Mouse (Mus musculus): ENCODE data around the gene Tmsb4x. TPM values are rescaled to one million over a fixed set of nuclear protein-coding genes. Genes with fewer than 3 reads are reported as not detected.

The Tmsb4x gene
- polyA plus RNA-seq, 2 experiments: 1,445 to 2,721 TPM

GRCm38 (mm10) chrX:167182411-167182810, 26.7 kb downstream of the Tmsb4x start:
- 96% methylated on average over 5 of the region's 5 CpGs for WGBS
- H3K4me3 ChIP-seq (replicated peaks; ENCODE audit: low read length): no peak overlapping the region
- no peak for TF ChIP-seq POLR2A (IDR thresholded peaks at IDR 0.05; ENCODE audit: borderline replicate concordance, extremely low read depth, insufficient read depth, insufficient read length)

GRCm38 (mm10) chrX:167179961-167180642, 29.0 kb downstream of the Tmsb4x start:
- H3K9me3 ChIP-seq (ENCODE audit: control insufficient read depth, low read length): no peaks in the 10 kb centered on the region
- H3K36me3 ChIP-seq (ENCODE audit: control insufficient read depth, insufficient read depth, low read length): no peaks in the 10 kb centered on the region
- no peak for TF ChIP-seq POLR2A (IDR thresholded peaks at IDR 0.05; ENCODE audit: borderline replicate concordance, extremely low read depth, insufficient read depth, insufficient read length)
- no peak overlapping the region for H3K4me3 ChIP-seq (replicated peaks; ENCODE audit: low read length)
- WGBS: 69% methylated on average over 4 of the region's 4 CpGs
- H3K4me2 ChIP-seq (replicated peaks; ENCODE audit: low read depth, low read length, severe bottlenecking): no peak overlapping the region
- H3K27ac ChIP-seq (replicated peaks; ENCODE audit: low read depth, low read length): no peak overlapping the region
- H3K4me1 ChIP-seq (ENCODE audit: control insufficient read depth, insufficient read depth, low read length): no peaks in the 10 kb centered on the region
- ATAC-seq (ENCODE audit: low FRiP score, low read depth) (no peak), DNase-seq (ENCODE audit: low spot score) (no peak)
- H3K27me3 ChIP-seq (ENCODE audit: control insufficient read depth, insufficient read depth, low read length): 0 out of 2 replicates have a peak, but pooled peaks cover 3% of the 10 kb centered on the region
- H3K9ac ChIP-seq (ENCODE audit: low read depth, low read length, severe bottlenecking): no peak overlapping the region

More at GRCm38 (mm10) chrX:167182411-167182810, 26.7 kb downstream of the Tmsb4x start:
- no peaks in the 10 kb centered on the region for H3K36me3 ChIP-seq (ENCODE audit: control insufficient read depth, insufficient read depth, low read length)
- no peaks in the 10 kb centered on the region for H3K4me1 ChIP-seq (ENCODE audit: control insufficient read depth, insufficient read depth, low read length)
- DNase-seq (ENCODE audit: low spot score): no peak
- ATAC-seq (ENCODE audit: low FRiP score, low read depth): no peak
- H3K9me3 ChIP-seq (ENCODE audit: control insufficient read depth, low read length): no peaks in the 10 kb centered on the region
- 0 out of 2 replicates have a peak, but pooled peaks cover 3% of the 10 kb centered on the region for H3K27me3 ChIP-seq (ENCODE audit: control insufficient read depth, insufficient read depth, low read length)
- H3K4me2 ChIP-seq (replicated peaks; ENCODE audit: low read depth, low read length, severe bottlenecking): no peak overlapping the region
- no peak overlapping the region for H3K9ac ChIP-seq (ENCODE audit: low read depth, low read length, severe bottlenecking)
- no peak overlapping the region for H3K27ac ChIP-seq (replicated peaks; ENCODE audit: low read depth, low read length)

GRCm38 (mm10) chrX:167179549-167179948, 29.6 kb downstream of the Tmsb4x start:
- DNase-seq (ENCODE audit: low spot score) (no peak), ATAC-seq (ENCODE audit: low FRiP score, low read depth) (no peak)
- no peak overlapping the region for H3K4me2 ChIP-seq (replicated peaks; ENCODE audit: low read depth, low read length, severe bottlenecking)
- H3K4me1 ChIP-seq (ENCODE audit: control insufficient read depth, insufficient read depth, low read length): no peaks in the 10 kb centered on the region
- H3K9ac ChIP-seq (ENCODE audit: low read depth, low read length, severe bottlenecking): no peak overlapping the region
- TF ChIP-seq POLR2A (IDR thresholded peaks at IDR 0.05; ENCODE audit: borderline replicate concordance, extremely low read depth, insufficient read depth, insufficient read length): no peak
- H3K36me3 ChIP-seq (ENCODE audit: control insufficient read depth, insufficient read depth, low read length): no peaks in the 10 kb centered on the region
- no peak overlapping the region for H3K27ac ChIP-seq (replicated peaks; ENCODE audit: low read depth, low read length)
- no peak overlapping the region for H3K4me3 ChIP-seq (replicated peaks; ENCODE audit: low read length)
- WGBS: 86% methylated on average over 3 of the region's 3 CpGs
- H3K9me3 ChIP-seq (ENCODE audit: control insufficient read depth, low read length): no peaks in the 10 kb centered on the region
- 0 out of 2 replicates have a peak, but pooled peaks cover 3% of the 10 kb centered on the region for H3K27me3 ChIP-seq (ENCODE audit: control insufficient read depth, insufficient read depth, low read length)

GRCm38 (mm10) chrX:167175319-167175718, 33.8 kb downstream of the Tmsb4x start:
- Histone ChIP-seq H3K36me3 (ENCODE audit: control insufficient read depth, insufficient read depth, low read length) (no peaks in the 10 kb centered on the region), H3K9me3 (ENCODE audit: control insufficient read depth, low read length) (no peaks in the 10 kb centered on the region), H3K4me2 (replicated peaks; ENCODE audit: low read depth, low read length, severe bottlenecking) (no peak overlapping the region), H3K27ac (replicated peaks; ENCODE audit: low read depth, low read length) (no peak overlapping the region), H3K4me1 (ENCODE audit: control insufficient read depth, insufficient read depth, low read length) (no peaks in the 10 kb centered on the region), H3K4me3 (replicated peaks; ENCODE audit: low read length) (no peak overlapping the region), H3K9ac (ENCODE audit: low read depth, low read length, severe bottlenecking) (no peak overlapping the region), H3K27me3 (ENCODE audit: control insufficient read depth, insufficient read depth, low read length) (no peaks in the 10 kb centered on the region)
- no peak for TF ChIP-seq POLR2A (IDR thresholded peaks at IDR 0.05; ENCODE audit: borderline replicate concordance, extremely low read depth, insufficient read depth, insufficient read length)
- ATAC-seq (ENCODE audit: low FRiP score, low read depth) (no peak), DNase-seq (ENCODE audit: low spot score) (no peak)
- 81% methylated on average over 6 of the region's 6 CpGs for WGBS

GRCm38 (mm10) chrX:167174311-167174710, 34.8 kb downstream of the Tmsb4x start:
- H3K4me3 ChIP-seq (replicated peaks; ENCODE audit: low read length): no peak overlapping the region
- no peak for DNase-seq (ENCODE audit: low spot score)
- no peak overlapping the region for H3K27ac ChIP-seq (replicated peaks; ENCODE audit: low read depth, low read length)
- no peak for TF ChIP-seq POLR2A (IDR thresholded peaks at IDR 0.05; ENCODE audit: borderline replicate concordance, extremely low read depth, insufficient read depth, insufficient read length)
- no peaks in the 10 kb centered on the region for H3K4me1 ChIP-seq (ENCODE audit: control insufficient read depth, insufficient read depth, low read length)
- H3K9ac ChIP-seq (ENCODE audit: low read depth, low read length, severe bottlenecking): no peak overlapping the region
- no peak overlapping the region for H3K4me2 ChIP-seq (replicated peaks; ENCODE audit: low read depth, low read length, severe bottlenecking)
- no peak for ATAC-seq (ENCODE audit: low FRiP score, low read depth)
- no peaks in the 10 kb centered on the region for H3K27me3 ChIP-seq (ENCODE audit: control insufficient read depth, insufficient read depth, low read length)
- no peaks in the 10 kb centered on the region for H3K9me3 ChIP-seq (ENCODE audit: control insufficient read depth, low read length)
- H3K36me3 ChIP-seq (ENCODE audit: control insufficient read depth, insufficient read depth, low read length): no peaks in the 10 kb centered on the region
- 62% methylated on average over 3 of the region's 3 CpGs for WGBS
